Mouse (Mus musculus): ENCODE data around the gene Mansc1. TPM values are rescaled to one million over a fixed set of nuclear protein-coding genes. Genes with fewer than 3 reads are reported as not detected.

The Mansc1 gene
- polyA plus RNA-seq, 1 experiment from 2014 or later: 0.72 TPM

DNA sequence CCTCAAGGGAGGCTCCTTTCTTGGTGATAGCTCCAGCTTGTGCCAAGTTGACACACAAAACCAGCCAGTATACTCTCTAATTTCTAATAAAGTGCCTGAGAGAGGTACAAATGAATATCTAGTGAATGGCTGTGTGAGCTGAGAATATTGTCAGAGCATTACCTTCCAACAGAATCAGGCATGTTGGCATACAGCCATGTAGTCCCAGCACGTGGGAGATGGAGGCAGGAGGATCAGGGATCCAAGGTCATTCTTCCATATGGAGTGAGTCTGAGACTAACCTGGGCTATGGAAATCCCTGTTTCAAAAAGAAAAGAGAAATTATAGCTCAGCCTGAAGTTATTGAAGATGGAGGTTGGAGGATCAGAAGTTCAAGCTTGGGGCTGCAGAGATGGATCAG lies 33.0 kb downstream of the Mansc1 start:
- no peak for ATAC-seq (ENCODE audit: insufficient read depth, low FRiP score, low TSS enrichment)
- no peaks in the 10 kb centered on the region for H3K27me3 ChIP-seq (ENCODE audit: control insufficient read depth, insufficient read depth, low read length)

DNA sequence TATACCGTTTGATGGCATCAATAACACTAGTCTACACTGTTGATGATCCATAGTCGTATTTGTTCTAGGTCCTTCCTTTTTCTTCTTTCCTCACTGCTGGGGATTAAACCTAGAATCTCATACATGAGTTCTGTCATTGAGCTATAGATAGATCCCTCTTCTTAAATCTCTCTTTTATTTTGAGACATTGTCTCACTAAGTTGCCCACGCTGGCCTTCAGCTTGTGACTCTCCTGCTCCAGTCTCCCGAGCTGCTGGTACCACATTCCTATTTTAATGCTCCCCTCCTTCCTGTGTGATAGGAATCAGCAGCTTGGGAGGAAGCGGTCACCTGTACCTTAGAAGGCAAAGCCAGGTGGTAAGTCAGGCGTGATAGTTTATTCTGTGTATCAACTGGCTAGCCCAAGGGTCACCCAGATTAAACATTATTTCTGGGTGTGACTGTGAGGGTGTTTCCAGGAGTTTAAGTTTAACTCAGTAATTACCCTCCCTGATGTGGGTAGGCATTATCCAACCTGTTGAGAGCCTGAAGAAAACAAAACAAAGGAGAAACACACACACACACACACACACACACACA lies 34.5 kb downstream of the Mansc1 start:
- Histone ChIP-seq H3K4me2 (ENCODE audit: low read depth) (no peak overlapping the region), H3K4me3 (ENCODE audit: low read depth, low read length) (no peak overlapping the region), H3K9me3 (ENCODE audit: control insufficient read depth, low read length) (no peaks in the 10 kb centered on the region), H3K4me1 (ENCODE audit: control insufficient read depth, insufficient read depth, low read length) (no peaks in the 10 kb centered on the region; the same call in 1 of the 2 replicates), H3K9ac (ENCODE audit: low read length) (no peak overlapping the region), H3K36me3 (ENCODE audit: control insufficient read depth, insufficient read depth, low read length) (no peaks in the 10 kb centered on the region), H3K27ac (ENCODE audit: low read depth, low read length) (no peak overlapping the region), H3K27me3 (ENCODE audit: control insufficient read depth, insufficient read depth, low read length) (no peaks in the 10 kb centered on the region)
- no peak for DNase-seq (ENCODE audit: low spot score)
- ATAC-seq (ENCODE audit: insufficient read depth, low FRiP score, low TSS enrichment): no peak
- WGBS: 86% methylated on average over 6 of the region's 6 CpGs

More for the DNA sequence above, 33.0 kb downstream of the Mansc1 start:
- no peak for DNase-seq (ENCODE audit: low spot score)
- Histone ChIP-seq H3K27ac (ENCODE audit: low read depth, low read length) (no peak overlapping the region), H3K4me3 (ENCODE audit: low read depth, low read length) (no peak overlapping the region), H3K9ac (ENCODE audit: low read length) (no peak overlapping the region), H3K4me2 (ENCODE audit: low read depth) (no peak overlapping the region), H3K9me3 (ENCODE audit: control insufficient read depth, low read length) (no peaks in the 10 kb centered on the region), H3K4me1 (ENCODE audit: control insufficient read depth, insufficient read depth, low read length) (no peaks in the 10 kb centered on the region; the same call in 1 of the 2 replicates), H3K36me3 (ENCODE audit: control insufficient read depth, insufficient read depth, low read length) (no peaks in the 10 kb centered on the region)
- WGBS: 68% methylated on average over 1 of the region's 1 CpGs

DNA sequence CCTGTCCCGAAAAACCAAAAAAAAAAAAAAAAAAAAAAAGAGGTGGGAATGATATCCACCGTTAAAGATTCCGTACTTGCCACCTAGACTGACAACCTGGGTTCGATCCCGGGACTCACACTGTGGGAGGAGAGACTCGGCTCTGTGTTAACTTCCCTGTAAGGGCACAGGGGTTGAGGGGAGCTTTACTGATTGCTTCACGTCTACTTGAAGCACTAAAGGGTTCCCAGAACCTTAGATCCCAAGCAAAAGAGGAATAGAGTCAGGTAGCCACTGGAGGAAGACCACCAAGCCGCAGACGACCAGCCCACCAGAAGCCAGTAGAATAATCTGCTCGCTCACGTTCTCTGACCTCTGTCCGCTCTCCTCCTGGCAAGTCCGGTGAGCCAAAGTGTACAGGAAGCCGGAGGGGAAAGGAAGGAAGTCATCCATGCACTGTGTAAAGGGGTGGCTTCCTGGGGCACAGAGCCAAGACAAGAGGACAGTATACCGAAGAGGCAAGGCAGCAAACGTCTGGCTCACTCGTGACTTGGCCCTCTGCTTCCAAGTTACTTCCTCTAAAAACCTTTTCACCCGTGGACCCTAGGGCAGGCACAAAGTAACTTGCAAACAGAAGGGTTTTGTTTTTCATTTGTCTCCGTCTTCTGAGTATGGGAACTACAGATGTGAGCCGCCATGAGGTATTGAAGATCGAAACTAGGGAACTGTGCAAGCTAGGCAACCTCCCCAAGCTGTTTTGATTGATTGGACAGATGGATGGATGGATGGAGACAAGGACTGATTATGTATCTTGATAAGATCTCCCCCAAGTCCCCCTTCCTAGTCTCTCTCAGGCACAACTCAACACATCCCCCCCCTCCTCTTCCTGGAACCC lies 37.5 kb downstream of the Mansc1 start:
- no peak overlapping the region for H3K9ac ChIP-seq (ENCODE audit: low read length)
- H3K27me3 ChIP-seq (ENCODE audit: control insufficient read depth, insufficient read depth, low read length): no peaks in the 10 kb centered on the region
- no peaks in the 10 kb centered on the region for H3K36me3 ChIP-seq (ENCODE audit: control insufficient read depth, insufficient read depth, low read length)
- no peak overlapping the region for H3K27ac ChIP-seq (ENCODE audit: low read depth, low read length)
- no peaks in the 10 kb centered on the region for H3K4me1 ChIP-seq (ENCODE audit: control insufficient read depth, insufficient read depth, low read length)
- DNase-seq (ENCODE audit: low spot score) (no peak), ATAC-seq (ENCODE audit: insufficient read depth, low FRiP score, low TSS enrichment) (no peak)
- H3K4me2 ChIP-seq (ENCODE audit: low read depth): no peak overlapping the region
- no peak overlapping the region for H3K4me3 ChIP-seq (ENCODE audit: low read depth, low read length)
- no peaks in the 10 kb centered on the region for H3K9me3 ChIP-seq (ENCODE audit: control insufficient read depth, low read length)
- 81% methylated on average over 21 of the region's 21 CpGs for WGBS

DNA sequence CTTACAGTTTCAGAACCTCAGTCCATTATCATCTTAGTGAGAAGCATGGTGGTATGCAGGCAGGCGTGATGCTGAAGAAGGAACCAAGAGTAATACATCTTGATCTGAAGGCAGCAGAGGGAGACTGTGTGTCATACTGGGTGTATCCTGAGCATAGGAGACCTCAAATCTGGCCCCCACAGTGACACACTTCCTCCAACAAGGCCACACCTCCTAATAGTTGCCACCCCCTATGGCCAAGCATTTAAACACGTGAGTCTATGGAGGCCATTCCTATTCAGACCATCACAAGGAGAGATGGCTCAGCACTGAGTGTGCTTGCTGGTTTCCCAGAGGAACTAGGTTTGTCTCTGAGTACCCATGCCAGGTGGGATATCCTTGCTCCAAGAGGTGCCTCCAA lies 40.7 kb downstream of the Mansc1 start:
- DNase-seq (ENCODE audit: low spot score): no peak
- Histone ChIP-seq H3K4me2 (ENCODE audit: low read depth) (no peak overlapping the region), H3K9me3 (ENCODE audit: control insufficient read depth, low read length) (no peaks in the 10 kb centered on the region), H3K27me3 (ENCODE audit: control insufficient read depth, insufficient read depth, low read length) (no peaks in the 10 kb centered on the region), H3K4me1 (ENCODE audit: control insufficient read depth, insufficient read depth, low read length) (no peaks in the 10 kb centered on the region), H3K36me3 (ENCODE audit: control insufficient read depth, insufficient read depth, low read length) (no peaks in the 10 kb centered on the region), H3K27ac (ENCODE audit: low read depth, low read length) (no peak overlapping the region), H3K9ac (ENCODE audit: low read length) (no peak overlapping the region), H3K4me3 (ENCODE audit: low read depth, low read length) (no peak overlapping the region)
- ATAC-seq (ENCODE audit: insufficient read depth, low FRiP score, low TSS enrichment): no peak
- WGBS: 76% methylated on average over 2 of the region's 2 CpGs

GRCm38 (mm10) chr6:134586241-134586640 lies 46.0 kb downstream of the Mansc1 start:
- H3K27ac ChIP-seq (ENCODE audit: low read depth, low read length): no peak overlapping the region
- DNase-seq (ENCODE audit: low spot score): no peak
- 87% methylated on average over 5 of the region's 5 CpGs for WGBS
- no peaks in the 10 kb centered on the region for H3K9me3 ChIP-seq (ENCODE audit: control insufficient read depth, low read length)
- no peak overlapping the region for H3K4me2 ChIP-seq (ENCODE audit: low read depth)
- H3K4me3 ChIP-seq (ENCODE audit: low read depth, low read length): no peak overlapping the region
- ATAC-seq (ENCODE audit: insufficient read depth, low FRiP score, low TSS enrichment): no peak
- H3K9ac ChIP-seq (ENCODE audit: low read length): no peak overlapping the region
- no peaks in the 10 kb centered on the region for H3K4me1 ChIP-seq (ENCODE audit: control insufficient read depth, insufficient read depth, low read length)
- H3K27me3 ChIP-seq (ENCODE audit: control insufficient read depth, insufficient read depth, low read length): no peaks in the 10 kb centered on the region
- no peaks in the 10 kb centered on the region for H3K36me3 ChIP-seq (ENCODE audit: control insufficient read depth, insufficient read depth, low read length)

DNA sequence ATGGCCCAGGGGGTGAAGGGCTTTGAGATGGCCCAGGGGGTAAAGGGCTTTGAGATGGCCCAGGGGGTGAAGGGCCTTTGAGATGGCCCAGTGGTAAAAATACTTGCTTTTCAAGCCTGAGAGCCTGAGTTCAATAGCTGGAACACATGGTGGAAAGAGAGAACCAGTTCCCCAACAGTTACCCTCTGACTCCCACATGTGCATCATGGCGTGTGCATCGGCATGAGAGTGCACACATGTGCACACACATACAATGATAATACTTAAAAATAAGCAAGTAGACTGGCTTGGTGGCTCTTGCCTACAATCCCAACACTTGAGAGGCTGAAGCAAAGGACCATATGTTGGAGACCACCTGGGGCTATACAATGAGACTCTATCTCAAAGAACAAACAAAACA lies 47.7 kb downstream of the Mansc1 start:
- ATAC-seq (ENCODE audit: insufficient read depth, low FRiP score, low TSS enrichment) (no peak), DNase-seq (ENCODE audit: low spot score) (no peak)
- Histone ChIP-seq H3K9me3 (ENCODE audit: control insufficient read depth, low read length) (no peaks in the 10 kb centered on the region), H3K27me3 (ENCODE audit: control insufficient read depth, insufficient read depth, low read length) (no peaks in the 10 kb centered on the region), H3K36me3 (ENCODE audit: control insufficient read depth, insufficient read depth, low read length) (no peaks in the 10 kb centered on the region), H3K4me2 (ENCODE audit: low read depth) (no peak overlapping the region), H3K27ac (ENCODE audit: low read depth, low read length) (no peak overlapping the region), H3K4me3 (ENCODE audit: low read depth, low read length) (no peak overlapping the region), H3K4me1 (ENCODE audit: control insufficient read depth, insufficient read depth, low read length) (no peaks in the 10 kb centered on the region), H3K9ac (ENCODE audit: low read length) (no peak overlapping the region)
- WGBS: 93% methylated on average over 2 of the region's 2 CpGs

DNA sequence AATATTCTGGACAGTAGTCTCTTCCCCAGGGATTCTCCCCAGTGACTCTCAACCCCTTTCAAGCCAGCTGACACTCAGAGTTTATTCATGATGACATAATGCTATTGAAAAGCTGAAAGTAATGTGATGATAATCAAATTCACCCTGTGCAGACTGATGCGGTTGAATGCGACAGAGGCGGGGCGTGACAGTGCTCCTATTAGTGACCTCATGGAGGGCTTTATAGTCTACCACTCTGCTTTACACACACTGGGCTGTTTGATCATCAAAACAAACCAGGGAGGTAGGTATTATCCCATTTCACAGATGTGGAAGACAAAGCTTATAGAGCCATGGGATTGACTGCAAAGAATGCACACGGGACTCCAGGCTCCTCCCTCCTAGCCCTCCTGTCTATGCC lies 50.2 kb downstream of the Mansc1 start:
- H3K4me2 ChIP-seq (ENCODE audit: low read depth): no peak overlapping the region
- WGBS: 52% methylated on average over 5 of the region's 5 CpGs
- no peak overlapping the region for H3K27ac ChIP-seq (ENCODE audit: low read depth, low read length)
- no peak for DNase-seq (ENCODE audit: low spot score)
- no peaks in the 10 kb centered on the region for H3K27me3 ChIP-seq (ENCODE audit: control insufficient read depth, insufficient read depth, low read length)
- H3K9me3 ChIP-seq (ENCODE audit: control insufficient read depth, low read length): no peaks in the 10 kb centered on the region
- H3K36me3 ChIP-seq (ENCODE audit: control insufficient read depth, insufficient read depth, low read length): no peaks in the 10 kb centered on the region
- H3K4me3 ChIP-seq (ENCODE audit: low read depth, low read length): no peak overlapping the region
- ATAC-seq (ENCODE audit: insufficient read depth, low FRiP score, low TSS enrichment): peak; percentile 35; the same call in 1 of the 2 replicates
- H3K4me1 ChIP-seq (ENCODE audit: control insufficient read depth, insufficient read depth, low read length): no peaks in the 10 kb centered on the region
- H3K9ac ChIP-seq (ENCODE audit: low read length): no peak overlapping the region

- H3K4me2 ChIP-seq (ENCODE audit: low read depth): no peak overlapping the region
- no peaks in the 10 kb centered on the region for H3K27me3 ChIP-seq (ENCODE audit: control insufficient read depth, insufficient read depth, low read length)
- no peak overlapping the region for H3K9ac ChIP-seq (ENCODE audit: low read length)
- no peak for DNase-seq (ENCODE audit: low spot score)
- no peaks in the 10 kb centered on the region for H3K36me3 ChIP-seq (ENCODE audit: control insufficient read depth, insufficient read depth, low read length)
- no peak overlapping the region for H3K4me3 ChIP-seq (ENCODE audit: low read depth, low read length)
- no peaks in the 10 kb centered on the region for H3K9me3 ChIP-seq (ENCODE audit: control insufficient read depth, low read length)
- no peaks in the 10 kb centered on the region for H3K4me1 ChIP-seq (ENCODE audit: control insufficient read depth, insufficient read depth, low read length)
- no peak for ATAC-seq (ENCODE audit: insufficient read depth, low FRiP score, low TSS enrichment)
- 91% methylated on average over 4 of the region's 4 CpGs for WGBS
- no peak overlapping the region for H3K27ac ChIP-seq (ENCODE audit: low read depth, low read length)
Observed at GRCm38 (mm10) chr6:134579506-134579905, 52.8 kb downstream of the Mansc1 start.

DNA sequence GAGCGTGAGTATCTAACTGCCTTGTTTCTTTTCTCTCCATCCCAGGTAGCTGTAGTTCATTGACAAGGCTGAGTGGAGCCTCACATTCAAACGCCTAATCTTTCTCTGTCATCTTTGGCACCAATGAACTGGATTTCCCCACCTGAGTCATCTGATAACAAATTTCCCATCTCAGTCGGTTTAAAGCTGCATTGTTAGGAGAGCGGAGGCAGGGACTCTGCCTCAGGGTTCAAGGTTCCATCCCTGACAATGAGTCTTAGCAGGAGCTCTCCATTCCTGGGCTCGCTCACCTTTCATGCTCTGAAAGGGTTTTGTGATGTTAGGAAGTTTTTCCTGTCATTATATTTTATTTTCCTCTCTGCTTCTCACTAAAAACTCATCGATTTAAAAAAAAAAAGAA lies 54.2 kb downstream of the Mansc1 start:
- DNase-seq (ENCODE audit: low spot score): no peak
- no peaks in the 10 kb centered on the region for H3K4me1 ChIP-seq (ENCODE audit: control insufficient read depth, insufficient read depth, low read length)
- no peak overlapping the region for H3K9ac ChIP-seq (ENCODE audit: low read length)
- H3K4me3 ChIP-seq (ENCODE audit: low read depth, low read length): no peak overlapping the region
- H3K4me2 ChIP-seq (ENCODE audit: low read depth): no peak overlapping the region
- no peak for ATAC-seq (ENCODE audit: insufficient read depth, low FRiP score, low TSS enrichment)
- H3K27me3 ChIP-seq (ENCODE audit: control insufficient read depth, insufficient read depth, low read length): no peaks in the 10 kb centered on the region
- H3K27ac ChIP-seq (ENCODE audit: low read depth, low read length): no peak overlapping the region
- WGBS: 67% methylated on average over 6 of the region's 6 CpGs
- H3K36me3 ChIP-seq (ENCODE audit: control insufficient read depth, insufficient read depth, low read length): no peaks in the 10 kb centered on the region
- H3K9me3 ChIP-seq (ENCODE audit: control insufficient read depth, low read length): no peaks in the 10 kb centered on the region

Measured in neural tube, embryonic 11.5 days (tissue).